Comparison of ENCODE assay signal across 8 mouse cellular contexts in the genomic region with DNA sequence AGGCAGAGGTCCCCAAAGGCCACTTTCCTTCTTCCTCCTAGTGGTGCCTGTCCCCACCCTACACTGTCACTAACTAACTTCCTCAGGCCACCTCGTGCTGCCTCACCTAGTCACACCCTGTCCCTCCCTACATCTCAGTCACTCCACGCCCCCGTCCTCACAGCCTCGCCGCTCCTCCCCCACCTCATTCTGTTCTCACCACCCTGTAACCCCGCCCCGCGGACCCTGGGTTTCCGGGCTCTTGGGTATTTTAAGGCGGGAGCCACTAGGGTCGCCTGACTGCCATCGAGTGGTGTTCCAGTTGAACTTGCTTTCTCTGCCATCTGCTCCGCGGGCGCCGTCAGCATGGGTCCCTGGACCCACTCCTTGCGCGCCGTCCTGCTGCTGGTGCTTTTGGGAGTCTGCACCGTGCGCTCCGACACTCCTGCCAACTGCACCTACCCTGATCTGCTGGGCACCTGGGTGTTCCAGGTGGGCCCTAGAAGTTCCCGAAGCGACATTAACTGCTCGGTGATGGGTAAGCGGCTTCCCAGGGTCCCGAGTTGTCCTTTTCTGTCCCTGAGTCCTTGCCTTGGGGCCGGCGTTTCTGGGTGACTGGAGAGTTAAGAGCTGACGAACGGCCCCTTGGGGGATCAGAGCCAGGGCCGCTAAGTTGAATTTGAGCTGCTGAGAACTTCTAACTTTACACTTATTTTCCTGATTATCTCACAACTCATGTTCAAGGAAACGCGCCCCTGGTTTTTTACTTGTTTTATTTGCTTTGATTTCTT. TPM values are rescaled to one million over a fixed set of nuclear protein-coding genes. Genes with fewer than 3 reads are reported as not detected.
DNase-seq lines count a peak whose midpoint lies in the region; ATAC-seq lines count a peak whose summit lies in the region.

Gene Ctsc, plus strand, starts transcription at position 228 of the 770 bp plus-strand sequence.

- H3K36me3 ChIP-seq in intestine, embryonic 16.5 days (ENCODE audit: control insufficient read depth, insufficient read depth, low read length): no peaks in the 10 kb centered on the region

- H3K9ac ChIP-seq in intestine, embryonic 16.5 days (ENCODE audit: low read depth, low read length): peak within 1 kb of the TSS; percentile 85

- peak within 1 kb of the TSS; percentile 74 for H3K4me3 ChIP-seq in intestine, embryonic 16.5 days (ENCODE audit: low read length)

- peak; percentile 99 for ATAC-seq in intestine, embryonic 16.5 days

- peak within 1 kb of the TSS; percentile 86 for H3K27ac ChIP-seq in intestine, embryonic 16.5 days (ENCODE audit: low read length)

- H3K27me3 ChIP-seq in intestine, embryonic 16.5 days (replicated peaks; ENCODE audit: control insufficient read depth, insufficient read depth, low read length): no peaks in the 10 kb centered on the region

- DNase-seq in adrenal gland, adult 2 months: peak; percentile 64
- DNase-seq in embryo, embryonic 9.5 days (ENCODE audit: extremely low spot score): peak; percentile 83
- DNase-seq in gastrocnemius, postnatal 4 days (ENCODE audit: low spot score in 2 of 2): peak; percentile 26 to 68
- DNase-seq in left cerebral cortex, postnatal 25 days (ENCODE audit: low spot score in 2 of 2): peak; percentile 54 to 59
- peak; percentile 72 for DNase-seq in mesoderm, embryonic 11.5 days (ENCODE audit: low read depth, low spot score)
- peak; percentile 39 to 45 for DNase-seq in right cerebral cortex, postnatal 36 days (ENCODE audit: low spot score in 2 of 2)
- peak; percentile 76 to 80 for DNase-seq in urinary bladder, postnatal 4 days (ENCODE audit: low spot score in 2 of 2)

- peak within 1 kb of the TSS; percentile 92 for H3K4me2 ChIP-seq in intestine, embryonic 16.5 days (ENCODE audit: low read depth, low read length)

- WGBS in intestine, embryonic 16.5 days: 1% methylated on average over 34 of the region's 34 CpGs

- intact Hi-C loops in left cerebral cortex, postnatal 25 days (cut with DNase I): no loop called here

- H3K4me1 ChIP-seq in intestine, embryonic 16.5 days (ENCODE audit: control insufficient read depth, insufficient read depth, low read length): peaks cover 7% of the 10 kb centered on the region; the same call in 1 of the 2 replicates

- no peaks in the 10 kb centered on the region for H3K9me3 ChIP-seq in intestine, embryonic 16.5 days (ENCODE audit: control insufficient read depth, low read length)

RNA-seq across cellular contexts. Expression of gene Ctsc, which starts in this region (rescaled TPM):
- total RNA-seq in adrenal gland, adult 2 months (2021): 10 to 100 TPM; 30.4 to 36.4 TPM
- 45.6 and 63.0 TPM in 2 replicates for polyA plus RNA-seq in adrenal gland, adult 2 months (2012; rRNA removed)
- total RNA-seq in gastrocnemius, postnatal 4 days (2021): 10 to 100 TPM; 49.4 to 53.2 TPM
- 91.9 and 95.8 TPM in 2 replicates for polyA plus RNA-seq in intestine, embryonic 16.5 days (2015; fragmentation: Nextera tagmentation; extraction: Ambion mirVana)
- 10 to 100 TPM; 11.8 to 13.4 TPM for total RNA-seq in left cerebral cortex, postnatal 25 days (2021)

Comparison
In these comparisons a context has a peak if more than half of its experiments do, and no peak if none do; other contexts are left out.
1. Peak in every context shown above with its lines: DNase-seq, ATAC-seq, H3K4me3 ChIP-seq and H3K27ac ChIP-seq.